Mouse (Mus musculus) C2C12 (cell line): ENCODE results near the gene Prcc.

Experiments used
- CTCF ChIP-seq: IDR thresholded peaks from one replicate; pipeline ENCODE4 v1.5.1; 2011; ENCODE audit not compliant: control insufficient read depth, insufficient read depth, insufficient read length
- MYOG ChIP-seq: IDR thresholded peaks from one replicate; pipeline ENCODE4 v1.6.1; 2011; ENCODE audit not compliant: control insufficient read depth, insufficient read length; ENCODE audit errors: extremely low read depth
- USF1 ChIP-seq: IDR thresholded peaks from one replicate; pipeline ENCODE4 v1.6.1; 2011; ENCODE audit warnings: low read depth, mild to moderate bottlenecking, control low read depth, moderate library complexity

- TF ChIP-seq MYOG (no peak), CTCF (no peak), USF1 (no peak)
Measured at GRCm38 (mm10) chr3:87909874-87910273, 24.5 kb upstream of the Prcc start.
